Mouse (Mus musculus) testis, adult 2 months (tissue): ENCODE measurements around the gene Strn. TPM values are rescaled to one million over a fixed set of nuclear protein-coding genes. Genes with fewer than 3 reads are reported as not detected.

Source experiments
- H3K27ac ChIP-seq: fragments of 200-500 bp; 2 replicates; pipeline ENCODE4 v1.5.1; 2012; ENCODE audit warnings: low read depth, low read length; ENCODE audit not compliant: control insufficient read depth, insufficient read depth
- H3K27me3 ChIP-seq: fragments of 200-500 bp; 2 replicates; pipeline ENCODE4 v1.6.1; 2012; ENCODE audit warnings: mild to moderate bottlenecking, low read length, moderate library complexity; ENCODE audit not compliant: control insufficient read depth, insufficient read depth
- H3K36me3 ChIP-seq: fragments of 200-500 bp; 2 replicates; pipeline ENCODE4 v1.6.1; 2012; ENCODE audit warnings: mild to moderate bottlenecking, low read length; ENCODE audit not compliant: control insufficient read depth, insufficient read depth
- H3K4me1 ChIP-seq: fragments of 200-500 bp; 2 replicates; pipeline ENCODE4 v1.6.1; 2012; ENCODE audit warnings: low read length; ENCODE audit not compliant: control insufficient read depth, insufficient read depth
- H3K4me3 ChIP-seq: fragments of 200-500 bp; 2 replicates; pipeline ENCODE4 v1.5.1; 2012; ENCODE audit warnings: low read depth, mild to moderate bottlenecking, low read length, moderate library complexity, mixed read lengths; ENCODE audit not compliant: control insufficient read depth
- CTCF ChIP-seq: fragments of 200-500 bp; IDR thresholded peaks from 2 replicates; pipeline ENCODE4 v1.5.1; 2012; ENCODE audit warnings: low read depth, mild to moderate bottlenecking, inconsistent platforms, low read length, moderate library complexity; ENCODE audit not compliant: control insufficient read depth, insufficient read depth, insufficient replicate concordance
- POLR2A ChIP-seq: fragments of 200-500 bp; IDR thresholded peaks from 2 replicates; pipeline ENCODE4 v1.6.1; 2012; ENCODE audit warnings: low read depth, mild to moderate bottlenecking, inconsistent platforms, low read length, moderate library complexity; ENCODE audit not compliant: control insufficient read depth
- polyA plus RNA-seq: library from polyadenylated mRNA; depleted of rRNA; stranded (reverse); fragments of >200 nt; gene quantifications from 2 replicates; pipeline ENCODE4 v1.2.3, GENCODE M21; 2012

Gene Strn
- polyA plus RNA-seq, 1 experiment: 7.9 TPM

DNA sequence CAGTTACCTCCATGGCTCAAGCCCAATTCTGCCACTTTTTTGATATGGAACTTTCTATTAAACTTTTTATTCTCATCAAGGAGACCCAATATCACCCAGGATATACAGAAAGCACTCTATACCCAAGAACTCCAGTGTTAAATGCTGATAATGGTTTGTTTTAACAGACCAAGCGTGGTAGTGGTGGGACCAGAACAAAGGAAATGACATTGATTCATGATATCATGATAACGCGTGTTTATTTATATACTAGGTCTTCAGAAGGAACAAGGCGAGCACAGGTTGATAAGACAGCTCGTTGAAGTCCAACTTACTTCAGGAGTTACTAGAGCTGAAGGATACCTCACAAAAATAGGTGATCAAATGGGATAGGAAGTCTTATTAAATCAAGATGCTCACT lies 52.0 kb downstream of the Strn start:
- no peaks in the 10 kb centered on the region for H3K27me3 ChIP-seq
- H3K4me1 ChIP-seq: no peaks in the 10 kb centered on the region
- TF ChIP-seq POLR2A (no peak), CTCF (no peak)
- no peaks in the 10 kb centered on the region for H3K36me3 ChIP-seq
- no peak overlapping the region for H3K27ac ChIP-seq
- no peak overlapping the region for H3K4me3 ChIP-seq

GRCm38 (mm10) chr17:78682351-78682750 lies 54.6 kb downstream of the Strn start:
- Histone ChIP-seq H3K36me3 (no peaks in the 10 kb centered on the region), H3K27ac (no peak overlapping the region), H3K4me3 (no peak overlapping the region), H3K27me3 (no peaks in the 10 kb centered on the region), H3K4me1 (no peaks in the 10 kb centered on the region)
- no peak for TF ChIP-seq POLR2A
- no peak for TF ChIP-seq CTCF

GRCm38 (mm10) chr17:78679503-78679902 lies 57.5 kb downstream of the Strn start:
- TF ChIP-seq CTCF (no peak), POLR2A (no peak)
- no peaks in the 10 kb centered on the region for H3K27me3 ChIP-seq
- H3K36me3 ChIP-seq: no peaks in the 10 kb centered on the region
- H3K27ac ChIP-seq: no peak overlapping the region
- H3K4me3 ChIP-seq: no peak overlapping the region
- no peaks in the 10 kb centered on the region for H3K4me1 ChIP-seq

GRCm38 (mm10) chr17:78676813-78677212 lies 60.2 kb downstream of the Strn start:
- no peak for TF ChIP-seq CTCF
- no peak for TF ChIP-seq POLR2A
- Histone ChIP-seq H3K4me3 (no peak overlapping the region), H3K27ac (no peak overlapping the region)

DNA sequence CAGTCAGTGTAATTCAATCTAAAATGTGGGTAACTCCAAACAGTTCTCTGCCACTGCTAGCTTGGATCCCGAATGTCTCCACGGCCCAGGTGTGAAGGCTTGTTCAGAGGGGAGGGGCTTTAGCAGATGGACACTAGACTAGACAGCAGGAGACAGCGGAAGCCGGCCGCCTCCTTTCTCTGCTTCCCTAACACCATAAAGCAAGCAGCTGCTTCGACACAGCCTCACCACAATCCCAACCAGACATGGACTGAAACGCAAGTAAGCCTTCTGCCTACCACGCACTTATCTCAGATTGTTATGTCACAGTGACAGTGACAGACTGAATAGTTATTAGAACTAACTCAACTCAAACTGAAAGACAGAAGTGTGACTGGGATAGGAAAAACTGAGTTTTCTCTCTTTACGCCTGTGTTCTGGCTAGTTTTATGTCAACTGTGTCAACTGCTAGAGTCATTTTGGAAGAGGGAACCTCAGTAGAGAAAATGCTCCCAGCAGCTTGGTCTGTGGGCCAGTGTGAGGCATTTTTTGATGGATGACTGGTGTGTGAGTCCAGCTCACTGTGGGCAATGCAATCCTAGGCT lies 71.9 kb downstream of the Strn start:
- Histone ChIP-seq H3K4me3 (no peak overlapping the region; the same call in 1 of the 2 replicates), H3K27me3 (no peaks in the 10 kb centered on the region), H3K36me3 (peaks cover 1% of the 10 kb centered on the region; the same call in 1 of the 2 replicates), H3K27ac (no peak overlapping the region), H3K4me1 (no peaks in the 10 kb centered on the region)
- TF ChIP-seq POLR2A (no peak), CTCF (no peak)

More at GRCm38 (mm10) chr17:78676813-78677212, 60.2 kb downstream of the Strn start:
- Histone ChIP-seq H3K4me1 (no peaks in the 10 kb centered on the region), H3K27me3 (no peaks in the 10 kb centered on the region), H3K36me3 (no peaks in the 10 kb centered on the region)

DNA sequence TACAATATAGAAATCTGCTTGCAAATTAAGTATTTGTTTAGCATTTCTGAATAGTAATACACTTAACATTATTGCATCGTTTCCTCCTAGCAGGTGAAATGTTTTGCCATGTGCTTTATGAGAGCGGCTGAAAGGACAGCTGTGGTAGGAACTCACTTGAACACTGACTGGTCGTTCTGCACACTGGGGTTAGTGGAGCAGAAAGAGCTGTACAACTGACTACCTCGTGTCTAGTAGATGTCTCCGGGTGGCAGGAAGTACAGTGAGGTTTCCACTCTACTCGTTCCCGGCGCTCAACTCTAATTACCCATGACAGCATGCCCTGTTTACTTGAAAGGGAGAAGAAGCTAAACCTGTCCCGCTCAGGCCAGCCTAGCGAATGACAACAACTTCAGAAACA lies 82.2 kb downstream of the Strn start:
- H3K27me3 ChIP-seq: no peaks in the 10 kb centered on the region
- H3K4me3 ChIP-seq: no peak overlapping the region
- TF ChIP-seq POLR2A (no peak), CTCF (no peak)
- H3K4me1 ChIP-seq: no peaks in the 10 kb centered on the region; the same call in 1 of the 2 replicates
- no peaks in the 10 kb centered on the region; the same call in none of the 2 replicates for H3K36me3 ChIP-seq
- H3K27ac ChIP-seq: no peak overlapping the region

DNA sequence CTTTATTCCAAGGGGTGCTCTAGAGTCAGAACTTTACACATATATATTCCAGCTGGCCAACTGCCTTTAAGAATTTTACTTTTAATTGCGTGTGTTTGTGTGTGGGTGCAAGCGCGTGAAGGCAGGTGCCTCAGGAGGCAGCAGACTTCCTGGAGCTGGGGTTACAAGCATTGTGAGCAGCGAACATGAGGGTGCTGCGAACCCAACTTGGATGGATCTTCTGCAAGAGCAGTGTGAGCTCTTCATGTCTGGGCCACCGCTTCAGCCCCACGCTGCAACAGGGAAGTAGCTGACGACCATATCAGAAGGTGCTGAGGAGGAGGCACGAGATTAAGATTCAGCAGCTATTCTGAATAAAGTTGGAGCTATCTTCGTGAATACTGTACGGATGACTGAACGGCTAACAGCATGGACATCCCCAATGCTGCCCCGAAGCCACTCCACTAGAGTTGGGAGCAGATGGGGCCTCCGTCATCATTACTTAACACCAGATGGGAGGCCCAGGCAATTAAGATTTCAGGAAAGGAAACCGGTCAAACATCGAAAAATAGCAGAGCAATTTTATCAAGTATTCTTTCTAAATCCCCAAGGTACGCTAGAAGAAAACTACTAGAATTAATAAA lies 93.0 kb downstream of the Strn start:
- Histone ChIP-seq H3K4me1 (peaks cover 3% of the 10 kb centered on the region), H3K27me3 (no peaks in the 10 kb centered on the region), H3K27ac (no peak overlapping the region), H3K36me3 (no peaks in the 10 kb centered on the region), H3K4me3 (no peak overlapping the region)
- TF ChIP-seq CTCF (no peak), POLR2A (no peak)

GRCm38 (mm10) chr17:78642259-78642658 lies 94.7 kb downstream of the Strn start:
- H3K27ac ChIP-seq: no peak overlapping the region
- H3K4me1 ChIP-seq: peaks cover 3% of the 10 kb centered on the region
- H3K27me3 ChIP-seq: no peaks in the 10 kb centered on the region
- no peak for TF ChIP-seq CTCF
- no peak for TF ChIP-seq POLR2A
- no peaks in the 10 kb centered on the region for H3K36me3 ChIP-seq
- H3K4me3 ChIP-seq: no peak overlapping the region
